Mouse (Mus musculus) E14TG2a.4 (cell line): ENCODE data around the gene Irgm2.

Source experiments
- CTCF ChIP-seq: conservative IDR thresholded peaks from 2 replicates; pipeline ENCODE4 v1.5.1; 2014; ENCODE audit warnings: low read length
- NANOG ChIP-seq: IDR thresholded peaks from 2 replicates; pipeline ENCODE4 v1.6.1; 2014; ENCODE audit warnings: borderline replicate concordance, low read length, mixed read lengths
- POU5F1 ChIP-seq: IDR thresholded peaks from 2 replicates; pipeline ENCODE4 v1.6.1; 2014; ENCODE audit warnings: low read length, borderline replicate concordance

GRCm38 (mm10) chr11:58201052-58201451 is 1.6 kb downstream of the Irgm2 start:
- TF ChIP-seq CTCF, result no peak
- TF ChIP-seq POU5F1, result no peak
- TF ChIP-seq NANOG, result no peak
